Mouse (Mus musculus) MEL (cell line): ENCODE data around the gene Med11.

Source experiments
- CTCF ChIP-seq, 3 experiments: IDR thresholded peaks in 2 of 3; conservative IDR thresholded peaks in 1 of 3; 2 replicates each; pipeline ENCODE4 v1.5.1; 2011 to 2012; ENCODE audit warnings: low read length in 3 of 3, low read depth in 2 of 3, mild to moderate bottlenecking in 2 of 3, improper control_type of control experiment in 1 of 3, inconsistent platforms in 1 of 3, mixed read lengths in 1 of 3, moderate library complexity in 1 of 3; ENCODE audit not compliant: control insufficient read depth in 1 of 3, insufficient read depth in 1 of 3, poor library complexity in 1 of 3, severe bottlenecking in 1 of 3
- POLR2A ChIP-seq, 2 experiments: IDR thresholded peaks; 2 replicates each; pipeline ENCODE4 v1.6.1; 2011 to 2012; ENCODE audit warnings: low read length in 2 of 2, mild to moderate bottlenecking in 2 of 2, control low read depth in 1 of 2, improper control_type of control experiment in 1 of 2, low read depth in 1 of 2, moderate library complexity in 1 of 2; ENCODE audit not compliant: control insufficient read depth in 1 of 2, insufficient read depth in 1 of 2, poor library complexity in 1 of 2

DNA sequence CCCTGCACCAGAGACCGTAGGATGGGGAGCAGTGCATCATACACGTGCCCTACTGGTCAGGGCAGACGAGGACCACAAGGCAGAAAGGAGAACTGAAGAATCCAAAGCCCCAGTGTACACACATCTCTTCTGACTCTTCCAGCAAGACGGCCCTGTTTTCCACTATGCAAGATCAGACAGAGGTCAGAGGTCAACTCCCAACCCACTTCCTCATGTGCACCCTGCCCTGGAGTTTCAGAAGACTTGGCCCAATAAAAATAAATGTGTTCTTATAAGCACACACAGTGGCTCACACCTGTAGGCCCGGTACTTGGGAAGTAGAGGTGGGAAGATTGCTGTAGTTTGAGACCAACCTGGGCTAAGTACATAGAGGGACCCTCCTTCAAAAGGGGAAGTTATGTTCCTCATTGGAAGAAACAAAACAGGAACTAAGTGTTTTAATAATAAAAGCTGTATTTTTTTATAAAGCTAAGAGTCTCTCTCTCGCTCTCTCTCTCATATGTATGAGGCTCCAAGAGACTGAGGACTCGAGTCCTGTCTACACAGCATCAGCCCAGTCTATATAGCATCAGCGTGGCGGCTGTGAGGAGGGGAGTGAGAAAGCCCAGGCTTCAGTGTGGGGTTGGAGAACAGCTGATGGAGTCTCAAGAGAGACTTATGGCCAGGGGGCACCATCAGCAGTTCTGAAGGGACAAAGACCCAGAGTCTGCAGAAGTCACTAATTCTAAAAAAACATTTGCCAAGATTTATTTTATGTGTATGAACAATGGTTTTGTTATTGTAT lies 1.7 kb downstream of the Med11 start:
- TF ChIP-seq POLR2A (IDR thresholded peaks at IDR 0.05; ENCODE audit: control insufficient read depth in 1 of 2, insufficient read depth in 1 of 2, low read depth in 1 of 2, low read length in 2 of 2, poor library complexity in 1 of 2) = no peak; a peak in 1 of 4 replicates
- no peak for TF ChIP-seq CTCF (IDR thresholded peaks at IDR 0.05 in 2 of 3, conservative IDR thresholded peaks at IDR 0.05 in 1 of 3; ENCODE audit: control insufficient read depth in 1 of 3, insufficient read depth in 1 of 3, low read depth in 2 of 3, low read length in 3 of 3, poor library complexity in 1 of 3, severe bottlenecking in 1 of 3)
